Mouse (Mus musculus) kidney, embryonic 14.5 days (tissue): Measurements from ENCODE around the gene Exoc7. TPM values are rescaled to one million over a fixed set of nuclear protein-coding genes. Genes with fewer than 3 reads are reported as not detected.

ENCODE experiments used
- ATAC-seq: fragments of 200-750 bp; cut with Nextera tagmentation; 2 replicates; pipeline ENCODE4 v1.8.0; 2017; ENCODE audit warnings: moderate number of reproducible peaks, mild to moderate bottlenecking, moderate TSS enrichment, moderate library complexity; ENCODE audit not compliant: low FRiP score, low TSS enrichment
- H3K27ac ChIP-seq: fragments of 300-500 bp; sonication (generic); 2 replicates; pipeline ENCODE4 v1.5.1; 2014; ENCODE audit warnings: low read depth, mild to moderate bottlenecking, low read length, moderate library complexity, mixed read lengths
- H3K27me3 ChIP-seq: fragments of 300-500 bp; sonication (generic); 2 replicates; pipeline ENCODE4 v1.6.1; 2014; ENCODE audit warnings: mild to moderate bottlenecking, low read length; ENCODE audit not compliant: control insufficient read depth, insufficient read depth
- H3K36me3 ChIP-seq: fragments of 300-500 bp; sonication (generic); 2 replicates; pipeline ENCODE4 v1.6.1; 2014; ENCODE audit warnings: low read length, mixed read lengths; ENCODE audit not compliant: control insufficient read depth, insufficient read depth
- H3K4me1 ChIP-seq: fragments of 300-500 bp; sonication (generic); 2 replicates; pipeline ENCODE4 v1.6.1; 2014; ENCODE audit warnings: low read length, mixed read lengths; ENCODE audit not compliant: control insufficient read depth, insufficient read depth
- H3K4me2 ChIP-seq: fragments of 300-500 bp; sonication (generic); replicated peaks from 2 replicates; pipeline ENCODE4 v1.6.1; 2014; ENCODE audit warnings: low read depth, mild to moderate bottlenecking, low read length
- H3K4me3 ChIP-seq: fragments of 300-500 bp; sonication (generic); 2 replicates; pipeline ENCODE4 v1.5.1; 2014; ENCODE audit warnings: mild to moderate bottlenecking, low read length
- H3K9ac ChIP-seq: fragments of 300-500 bp; sonication (generic); 2 replicates; pipeline ENCODE4 v1.6.1; 2014; ENCODE audit warnings: low read depth, mild to moderate bottlenecking, low read length, moderate library complexity
- H3K9me3 ChIP-seq: fragments of 300-500 bp; sonication (generic); 2 replicates; pipeline ENCODE4 v1.6.1; 2016; ENCODE audit warnings: low read length; ENCODE audit not compliant: control insufficient read depth
- WGBS: fragments of 180-500 bp; shearing (Covaris S2); extraction: QIAGEN DNeasy Blood & Tissue Kit; methylation state at CpG from one replicate; pipeline ENCODE4 v1.1.7; 2014; 5-methylcytosine and 5-hydroxymethylcytosine counted together
- polyA plus RNA-seq: library from polyadenylated mRNA; unstranded; fragments of >200 nt; fragmentation: Nextera tagmentation; extraction: Ambion mirVana; gene quantifications from 2 replicates; pipeline ENCODE4 v1.2.1, GENCODE M21; 2014

The Exoc7 gene
- polyA plus RNA-seq, 1 experiment from 2014 or later = 66.3 TPM

- H3K27me3 ChIP-seq = no peaks in the 10 kb centered on the region
- no peak overlapping the region for H3K4me2 ChIP-seq
- peaks cover 66% of the 10 kb centered on the region for H3K36me3 ChIP-seq
- H3K9ac ChIP-seq = no peak overlapping the region
- ATAC-seq = no peak
- 90% methylated on average over 6 of the region's 6 CpGs for WGBS
- no peak overlapping the region for H3K27ac ChIP-seq
- H3K4me3 ChIP-seq = no peak overlapping the region
- no peaks in the 10 kb centered on the region for H3K9me3 ChIP-seq
- no peaks in the 10 kb centered on the region for H3K4me1 ChIP-seq
These were observed 8.4 kb downstream of the Exoc7 start for GRCm38 (mm10) chr11:116298621-116299020.

GRCm38 (mm10) chr11:116298221-116298620, 8.8 kb downstream of the Exoc7 start:
- 91% methylated on average over 11 of the region's 11 CpGs for WGBS
- no peaks in the 10 kb centered on the region for H3K9me3 ChIP-seq
- H3K4me1 ChIP-seq = no peaks in the 10 kb centered on the region
- H3K9ac ChIP-seq = no peak overlapping the region
- H3K4me2 ChIP-seq = no peak overlapping the region
- H3K27ac ChIP-seq = no peak overlapping the region
- H3K36me3 ChIP-seq = peaks cover 62% of the 10 kb centered on the region
- ATAC-seq = no peak
- H3K4me3 ChIP-seq = no peak overlapping the region
- H3K27me3 ChIP-seq = no peaks in the 10 kb centered on the region

DNA sequence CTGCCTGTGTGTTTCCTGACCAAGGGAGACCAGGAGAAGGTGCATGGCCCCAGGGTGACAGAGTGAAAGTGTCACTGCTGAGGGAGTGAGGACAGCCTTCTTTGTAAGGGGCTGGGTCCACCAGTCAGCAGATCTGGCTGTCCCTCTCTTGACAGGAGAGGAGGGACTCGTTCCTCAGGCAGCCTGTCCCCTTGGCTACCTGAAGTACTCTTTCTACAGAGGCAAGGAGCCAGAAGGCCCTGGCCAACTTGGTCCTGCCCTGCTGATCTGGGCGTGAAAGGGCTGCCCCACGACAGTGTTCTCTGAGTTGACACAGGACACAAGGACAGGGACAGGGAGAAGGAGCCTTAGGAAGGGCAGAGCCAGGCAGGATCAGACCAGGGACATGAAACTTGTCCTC, 10.0 kb downstream of the Exoc7 start:
- no peak overlapping the region for H3K27ac ChIP-seq
- WGBS = 73% methylated on average over 3 of the region's 3 CpGs
- H3K9me3 ChIP-seq = no peaks in the 10 kb centered on the region
- H3K4me2 ChIP-seq = no peak overlapping the region
- H3K4me3 ChIP-seq = no peak overlapping the region
- H3K36me3 ChIP-seq = peaks cover 56% of the 10 kb centered on the region
- H3K4me1 ChIP-seq = no peaks in the 10 kb centered on the region
- no peak for ATAC-seq
- H3K27me3 ChIP-seq = no peaks in the 10 kb centered on the region
- H3K9ac ChIP-seq = no peak overlapping the region

DNA sequence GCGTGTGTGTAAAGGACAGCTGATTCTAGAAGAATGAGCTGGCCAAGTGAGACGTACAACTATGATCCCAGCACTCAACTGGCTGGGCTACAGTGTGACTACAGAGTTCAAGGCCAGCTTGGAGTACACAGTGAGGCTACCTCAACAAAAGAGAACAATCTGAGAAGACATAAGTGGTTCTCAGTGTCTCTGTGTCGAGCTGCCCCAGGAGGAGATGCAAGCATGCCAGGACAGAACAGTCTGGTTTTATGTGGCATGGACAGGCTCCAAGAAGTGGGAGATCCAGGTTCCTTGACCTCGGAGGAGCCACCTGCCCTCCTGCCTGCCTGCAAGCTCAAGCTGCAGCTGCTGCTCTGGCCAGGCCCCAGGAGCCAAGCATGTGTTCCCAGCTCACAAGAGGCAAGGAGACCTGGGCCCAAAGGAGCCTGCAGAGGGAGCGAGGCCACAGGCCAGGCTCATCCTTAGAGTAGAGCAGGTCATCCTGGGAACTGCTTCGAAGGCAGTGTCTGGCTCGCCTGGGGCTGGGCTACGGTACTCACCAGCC, 10.8 kb downstream of the Exoc7 start:
- Histone ChIP-seq H3K4me2 (no peak overlapping the region), H3K27me3 (no peaks in the 10 kb centered on the region), H3K27ac (no peak overlapping the region), H3K4me1 (no peaks in the 10 kb centered on the region), H3K4me3 (no peak overlapping the region), H3K9ac (no peak overlapping the region), H3K36me3 (peaks cover 54% of the 10 kb centered on the region), H3K9me3 (no peaks in the 10 kb centered on the region)
- WGBS = 89% methylated on average over 8 of the region's 8 CpGs
- ATAC-seq = no peak

- H3K4me1 ChIP-seq = no peaks in the 10 kb centered on the region
- H3K4me2 ChIP-seq = no peak overlapping the region
- peak; percentile 65; the same call in 1 of the 2 replicates for ATAC-seq
- H3K27me3 ChIP-seq = no peaks in the 10 kb centered on the region
- 30% methylated on average over 5 of the region's 5 CpGs for WGBS
- H3K9me3 ChIP-seq = no peaks in the 10 kb centered on the region
- no peak overlapping the region for H3K4me3 ChIP-seq
- no peak overlapping the region for H3K9ac ChIP-seq
- peaks cover 48% of the 10 kb centered on the region for H3K36me3 ChIP-seq
- no peak overlapping the region for H3K27ac ChIP-seq
These were observed 12.7 kb downstream of the Exoc7 start for GRCm38 (mm10) chr11:116294319-116294718.

DNA sequence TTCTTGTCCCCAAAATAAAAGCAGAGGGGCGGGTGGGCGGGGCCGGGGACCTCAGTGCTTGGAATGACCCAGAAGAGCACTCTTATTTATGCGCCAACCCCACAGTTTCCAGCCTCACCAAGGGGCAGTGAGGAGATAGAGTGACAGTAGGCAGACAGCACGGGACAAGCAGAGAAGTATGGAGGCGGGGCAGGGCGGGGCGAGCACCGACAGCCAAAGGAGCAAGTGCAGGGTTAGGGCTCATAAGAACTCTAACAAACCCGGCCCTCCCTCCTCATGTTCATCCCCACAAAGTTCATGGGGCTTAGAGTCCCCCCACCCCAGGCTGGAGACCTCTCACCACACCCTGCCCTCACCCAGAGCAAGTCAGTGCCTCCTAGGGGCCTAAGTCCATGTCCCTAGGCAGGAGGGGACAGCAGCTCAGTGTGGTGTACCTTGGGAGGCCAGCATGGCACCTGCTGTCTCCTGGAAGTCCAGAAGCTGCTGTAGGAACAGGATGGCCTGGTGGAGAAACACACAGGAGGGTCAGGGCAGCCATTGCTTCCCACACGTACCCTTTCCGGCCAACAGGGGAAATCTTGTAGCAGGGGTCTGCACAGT, 13.4 kb downstream of the Exoc7 start:
- no peak overlapping the region for H3K27ac ChIP-seq
- H3K9me3 ChIP-seq = no peaks in the 10 kb centered on the region
- peaks cover 48% of the 10 kb centered on the region for H3K36me3 ChIP-seq
- H3K27me3 ChIP-seq = no peaks in the 10 kb centered on the region
- no peak overlapping the region for H3K4me3 ChIP-seq
- no peaks in the 10 kb centered on the region for H3K4me1 ChIP-seq
- no peak overlapping the region for H3K9ac ChIP-seq
- 85% methylated on average over 12 of the region's 12 CpGs for WGBS
- no peak for ATAC-seq
- H3K4me2 ChIP-seq = no peak overlapping the region

GRCm38 (mm10) chr11:116292401-116292800, 14.6 kb downstream of the Exoc7 start:
- H3K9me3 ChIP-seq = no peaks in the 10 kb centered on the region

GRCm38 (mm10) chr11:116290556-116290955, 16.5 kb downstream of the Exoc7 start:
- no peaks in the 10 kb centered on the region for H3K27me3 ChIP-seq
- no peaks in the 10 kb centered on the region for H3K9me3 ChIP-seq
- H3K4me3 ChIP-seq = no peak overlapping the region
- no peak overlapping the region for H3K4me2 ChIP-seq
- no peak overlapping the region; the same call in 1 of the 2 replicates for H3K27ac ChIP-seq
- WGBS = 73% methylated on average over 8 of the region's 8 CpGs
- H3K36me3 ChIP-seq = peaks cover 47% of the 10 kb centered on the region
- no peak for ATAC-seq
- no peak overlapping the region for H3K9ac ChIP-seq
- H3K4me1 ChIP-seq = no peaks in the 10 kb centered on the region

More at GRCm38 (mm10) chr11:116292401-116292800, 14.6 kb downstream of the Exoc7 start:
- Histone ChIP-seq H3K9ac (no peak overlapping the region), H3K27me3 (no peaks in the 10 kb centered on the region), H3K27ac (no peak overlapping the region), H3K36me3 (peaks cover 58% of the 10 kb centered on the region), H3K4me3 (no peak overlapping the region), H3K4me1 (no peaks in the 10 kb centered on the region), H3K4me2 (no peak overlapping the region)
- ATAC-seq = no peak
- WGBS = 89% methylated on average over 13 of the region's 13 CpGs

DNA sequence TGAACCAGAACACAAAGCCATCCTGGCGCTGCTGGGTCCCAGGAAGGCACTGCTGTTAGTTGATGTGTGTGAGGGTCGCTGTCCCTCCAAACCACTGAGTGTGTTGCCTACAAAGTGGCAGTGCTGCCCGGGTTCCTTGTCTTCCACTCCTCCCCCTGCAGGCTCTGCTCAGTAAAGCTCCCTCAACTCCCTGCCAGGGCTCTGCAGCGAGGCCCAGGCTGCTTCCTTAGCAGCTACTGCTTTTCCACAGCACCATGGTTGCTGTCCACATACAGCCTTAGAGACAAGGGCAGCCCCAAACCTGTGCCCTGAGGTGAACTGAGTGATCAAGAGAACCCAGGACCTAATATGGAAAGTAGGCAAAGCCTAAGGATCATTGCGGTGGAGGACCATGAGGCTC, 19.7 kb downstream of the Exoc7 start:
- peaks cover 27% of the 10 kb centered on the region for H3K27me3 ChIP-seq
- no peak overlapping the region for H3K27ac ChIP-seq
- peaks cover 5% of the 10 kb centered on the region; the same call in 1 of the 2 replicates for H3K4me1 ChIP-seq
- 83% methylated on average over 5 of the region's 5 CpGs for WGBS
- no peaks in the 10 kb centered on the region for H3K9me3 ChIP-seq
- no peak overlapping the region for H3K4me3 ChIP-seq
- H3K4me2 ChIP-seq = no peak overlapping the region
- no peak for ATAC-seq
- H3K9ac ChIP-seq = no peak overlapping the region
- H3K36me3 ChIP-seq = peaks cover 34% of the 10 kb centered on the region
